Mouse (Mus musculus): ENCODE results near the gene Kcnn3. TPM values are rescaled to one million over a fixed set of nuclear protein-coding genes. Genes with fewer than 3 reads are reported as not detected.

The Kcnn3 gene
- polyA plus RNA-seq, 1 experiment from 2014 or later, result 4.0 TPM

GRCm38 (mm10) chr3:89667131-89667530 lies 147.2 kb downstream of the Kcnn3 start:
- no peaks in the 10 kb centered on the region for H3K9me3 ChIP-seq (replicated peaks; ENCODE audit: control insufficient read depth, low read length)
- H3K36me3 ChIP-seq (ENCODE audit: control insufficient read depth, insufficient read depth), result no peaks in the 10 kb centered on the region
- ATAC-seq (replicated peaks; ENCODE audit: extremely low read depth, insufficient read depth, low FRiP score), result peak; percentile 45; the same call in 1 of the 2 replicates
- no peak overlapping the region for H3K27ac ChIP-seq (ENCODE audit: low read length)
- no peak overlapping the region for H3K9ac ChIP-seq (ENCODE audit: low read length)
- peak overlapping the region; percentile 45 for H3K4me2 ChIP-seq (ENCODE audit: low read depth, low read length)
- 18% methylated on average over 11 of the region's 11 CpGs for WGBS
- H3K27me3 ChIP-seq (ENCODE audit: control insufficient read depth, insufficient read depth, low read length), result no peaks in the 10 kb centered on the region
- peak overlapping the region; percentile 22 for H3K4me3 ChIP-seq (ENCODE audit: low read length)
- H3K4me1 ChIP-seq (ENCODE audit: control insufficient read depth, insufficient read depth, low read length), result peaks cover 6% of the 10 kb centered on the region

- ATAC-seq (replicated peaks; ENCODE audit: extremely low read depth, insufficient read depth, low FRiP score), result 0 out of 2 replicates have a peak, but pooled peaks have one; percentile 20
- H3K27me3 ChIP-seq (ENCODE audit: control insufficient read depth, insufficient read depth, low read length), result no peaks in the 10 kb centered on the region
Observed at GRCm38 (mm10) chr3:89671334-89671733, 151.4 kb downstream of the Kcnn3 start.

GRCm38 (mm10) chr3:89672573-89673317 lies 152.8 kb downstream of the Kcnn3 start:
- H3K27me3 ChIP-seq (ENCODE audit: control insufficient read depth, insufficient read depth, low read length), result no peaks in the 10 kb centered on the region
- no peaks in the 10 kb centered on the region for H3K36me3 ChIP-seq (ENCODE audit: control insufficient read depth, insufficient read depth)
- H3K4me2 ChIP-seq (ENCODE audit: low read depth, low read length), result no peak overlapping the region
- WGBS, result 57% methylated on average over 12 of the region's 12 CpGs
- H3K4me1 ChIP-seq (ENCODE audit: control insufficient read depth, insufficient read depth, low read length), result 0 out of 2 replicates have a peak, but pooled peaks cover 6% of the 10 kb centered on the region
- no peak overlapping the region for H3K9ac ChIP-seq (ENCODE audit: low read length)
- ATAC-seq (replicated peaks; ENCODE audit: extremely low read depth, insufficient read depth, low FRiP score), result no peak
- H3K27ac ChIP-seq (ENCODE audit: low read length), result no peak overlapping the region
- H3K4me3 ChIP-seq (ENCODE audit: low read length), result no peak overlapping the region
- no peaks in the 10 kb centered on the region for H3K9me3 ChIP-seq (replicated peaks; ENCODE audit: control insufficient read depth, low read length)

More at GRCm38 (mm10) chr3:89671334-89671733, 151.4 kb downstream of the Kcnn3 start:
- H3K9ac ChIP-seq (ENCODE audit: low read length), result no peak overlapping the region
- no peak overlapping the region for H3K27ac ChIP-seq (ENCODE audit: low read length)
- H3K4me1 ChIP-seq (ENCODE audit: control insufficient read depth, insufficient read depth, low read length), result peaks cover 9% of the 10 kb centered on the region
- H3K4me3 ChIP-seq (ENCODE audit: low read length), result no peak overlapping the region
- no peak overlapping the region for H3K4me2 ChIP-seq (ENCODE audit: low read depth, low read length)
- 33% methylated on average over 6 of the region's 6 CpGs for WGBS
- H3K36me3 ChIP-seq (ENCODE audit: control insufficient read depth, insufficient read depth), result no peaks in the 10 kb centered on the region
- no peaks in the 10 kb centered on the region for H3K9me3 ChIP-seq (replicated peaks; ENCODE audit: control insufficient read depth, low read length)

- Histone ChIP-seq H3K4me2 (ENCODE audit: low read depth, low read length) (no peak overlapping the region), H3K9me3 (replicated peaks; ENCODE audit: control insufficient read depth, low read length) (no peaks in the 10 kb centered on the region), H3K27ac (ENCODE audit: low read length) (no peak overlapping the region), H3K27me3 (ENCODE audit: control insufficient read depth, insufficient read depth, low read length) (no peaks in the 10 kb centered on the region; the same call in 1 of the 2 replicates), H3K36me3 (ENCODE audit: control insufficient read depth, insufficient read depth) (no peaks in the 10 kb centered on the region), H3K9ac (ENCODE audit: low read length) (no peak overlapping the region), H3K4me1 (ENCODE audit: control insufficient read depth, insufficient read depth, low read length) (0 out of 2 replicates have a peak, but pooled peaks cover 2% of the 10 kb centered on the region), H3K4me3 (ENCODE audit: low read length) (no peak overlapping the region)
- 79% methylated on average over 5 of the region's 5 CpGs for WGBS
- no peak for ATAC-seq (replicated peaks; ENCODE audit: extremely low read depth, insufficient read depth, low FRiP score)
Observed at GRCm38 (mm10) chr3:89677617-89678016, 157.7 kb downstream of the Kcnn3 start.

- H3K27ac ChIP-seq (ENCODE audit: low read length), result no peak overlapping the region
- 33% methylated on average over 5 of the region's 5 CpGs for WGBS
Observed at GRCm38 (mm10) chr3:89686031-89686430, 166.1 kb downstream of the Kcnn3 start.

GRCm38 (mm10) chr3:89688694-89689581 lies 169.0 kb downstream of the Kcnn3 start:
- peak overlapping the region; percentile 74 for H3K9ac ChIP-seq (ENCODE audit: low read length)
- peak; percentile 78 for ATAC-seq (replicated peaks; ENCODE audit: extremely low read depth, insufficient read depth, low FRiP score)
- 0 out of 2 replicates have a peak, but pooled peaks cover 2% of the 10 kb centered on the region for H3K9me3 ChIP-seq (replicated peaks; ENCODE audit: control insufficient read depth, low read length)
- 0 out of 2 replicates have a peak, but pooled peaks cover 2% of the 10 kb centered on the region for H3K27me3 ChIP-seq (ENCODE audit: control insufficient read depth, insufficient read depth, low read length)
- H3K4me2 ChIP-seq (ENCODE audit: low read depth, low read length), result peak overlapping the region; percentile 79
- H3K27ac ChIP-seq (ENCODE audit: low read length), result no peak overlapping the region
- WGBS, result 6% methylated on average over 25 of the region's 25 CpGs
- peak overlapping the region; percentile 50 for H3K4me3 ChIP-seq (ENCODE audit: low read length)
- H3K36me3 ChIP-seq (ENCODE audit: control insufficient read depth, insufficient read depth), result no peaks in the 10 kb centered on the region
- H3K4me1 ChIP-seq (ENCODE audit: control insufficient read depth, insufficient read depth, low read length), result no peaks in the 10 kb centered on the region

More at GRCm38 (mm10) chr3:89686031-89686430, 166.1 kb downstream of the Kcnn3 start:
- H3K36me3 ChIP-seq (ENCODE audit: control insufficient read depth, insufficient read depth), result no peaks in the 10 kb centered on the region
- H3K4me3 ChIP-seq (ENCODE audit: low read length), result no peak overlapping the region
- no peak overlapping the region for H3K9ac ChIP-seq (ENCODE audit: low read length)
- peaks cover 2% of the 10 kb centered on the region; the same call in 1 of the 2 replicates for H3K27me3 ChIP-seq (ENCODE audit: control insufficient read depth, insufficient read depth, low read length)
- H3K4me1 ChIP-seq (ENCODE audit: control insufficient read depth, insufficient read depth, low read length), result no peaks in the 10 kb centered on the region
- H3K4me2 ChIP-seq (ENCODE audit: low read depth, low read length), result no peak overlapping the region
- no peaks in the 10 kb centered on the region for H3K9me3 ChIP-seq (replicated peaks; ENCODE audit: control insufficient read depth, low read length)
- ATAC-seq (replicated peaks; ENCODE audit: extremely low read depth, insufficient read depth, low FRiP score), result no peak

GRCm38 (mm10) chr3:89691776-89692175 lies 171.8 kb downstream of the Kcnn3 start:
- WGBS, result 59% methylated on average over 9 of the region's 9 CpGs
- 0 out of 2 replicates have a peak, but pooled peaks cover 2% of the 10 kb centered on the region for H3K9me3 ChIP-seq (replicated peaks; ENCODE audit: control insufficient read depth, low read length)
- H3K27me3 ChIP-seq (ENCODE audit: control insufficient read depth, insufficient read depth, low read length), result 0 out of 2 replicates have a peak, but pooled peaks cover 2% of the 10 kb centered on the region
- H3K36me3 ChIP-seq (ENCODE audit: control insufficient read depth, insufficient read depth), result no peaks in the 10 kb centered on the region
- H3K4me2 ChIP-seq (ENCODE audit: low read depth, low read length), result no peak overlapping the region
- H3K27ac ChIP-seq (ENCODE audit: low read length), result no peak overlapping the region
- no peak overlapping the region for H3K9ac ChIP-seq (ENCODE audit: low read length)
- ATAC-seq (replicated peaks; ENCODE audit: extremely low read depth, insufficient read depth, low FRiP score), result no peak
- H3K4me1 ChIP-seq (ENCODE audit: control insufficient read depth, insufficient read depth, low read length), result no peaks in the 10 kb centered on the region
- no peak overlapping the region for H3K4me3 ChIP-seq (ENCODE audit: low read length)

GRCm38 (mm10) chr3:89696152-89696821 lies 176.3 kb downstream of the Kcnn3 start:
- no peak overlapping the region for H3K27ac ChIP-seq (ENCODE audit: low read length)
- H3K4me2 ChIP-seq (ENCODE audit: low read depth, low read length), result no peak overlapping the region
- no peak overlapping the region for H3K9ac ChIP-seq (ENCODE audit: low read length)
- no peaks in the 10 kb centered on the region for H3K27me3 ChIP-seq (ENCODE audit: control insufficient read depth, insufficient read depth, low read length)
- no peaks in the 10 kb centered on the region for H3K36me3 ChIP-seq (ENCODE audit: control insufficient read depth, insufficient read depth)
- 0 out of 2 replicates have a peak, but pooled peaks cover 5% of the 10 kb centered on the region for H3K9me3 ChIP-seq (replicated peaks; ENCODE audit: control insufficient read depth, low read length)
- ATAC-seq (replicated peaks; ENCODE audit: extremely low read depth, insufficient read depth, low FRiP score), result no peak
- WGBS, result 83% methylated on average over 12 of the region's 12 CpGs
- H3K4me1 ChIP-seq (ENCODE audit: control insufficient read depth, insufficient read depth, low read length), result no peaks in the 10 kb centered on the region
- H3K4me3 ChIP-seq (ENCODE audit: low read length), result no peak overlapping the region
